Mouse (Mus musculus): Measurements from ENCODE around the gene Atp13a1. TPM values are rescaled to one million over a fixed set of nuclear protein-coding genes. Genes with fewer than 3 reads are reported as not detected.
A peak's percentile ranks its signal among the peaks of the same experiment; 100 is the strongest.

Gene Atp13a1
- polyA plus RNA-seq (2015; fragmentation: Nextera tagmentation; extraction: Ambion mirVana) = 50.0 and 53.7 TPM in 2 replicates

DNA sequence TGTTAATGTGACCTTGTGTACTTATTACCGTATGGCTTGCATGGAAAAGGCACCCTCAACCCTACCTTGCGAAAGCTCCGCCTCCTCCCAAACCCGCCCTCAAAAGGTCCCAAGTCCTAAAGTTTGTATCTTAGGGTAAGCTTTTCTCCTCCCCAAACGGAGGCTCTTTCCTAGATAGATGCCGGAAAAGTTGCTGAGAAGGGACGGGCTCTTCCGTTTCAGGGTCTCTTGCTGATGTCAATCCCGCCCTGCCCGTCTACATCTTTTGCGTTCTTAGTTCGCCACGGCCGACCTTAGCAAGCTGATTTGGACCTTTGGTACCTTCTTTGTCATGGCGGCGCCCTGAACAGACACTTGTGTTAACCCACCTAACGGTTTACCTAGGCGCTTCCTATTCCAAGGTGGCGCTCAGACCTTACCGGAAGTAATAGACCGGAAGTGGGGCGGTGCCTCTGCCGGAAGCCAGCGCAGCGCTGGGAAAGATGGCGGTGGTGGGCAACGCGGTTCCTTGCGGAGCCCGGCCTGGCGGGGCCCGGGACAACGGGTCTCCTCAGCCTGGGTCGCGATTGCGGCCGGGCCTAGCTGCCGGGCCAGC lies at the start of gene Atp13a1, which contains the start of gene Zfp866:
Gene Atp13a1 (plus strand): TSS at position 391 of the 595 bp plus-strand sequence.
Gene Zfp866 (minus strand): TSS at position 406 of the 595 bp plus-strand sequence.
- peak within 1 kb of the TSS; percentile 100 for H3K4me3 ChIP-seq (ENCODE audit: low read length)
- peak; percentile 97 for ATAC-seq
- H3K36me3 ChIP-seq (ENCODE audit: control insufficient read depth, insufficient read depth, low read length) = 0 out of 2 replicates have a peak, but pooled peaks cover under 1% of the 10 kb centered on the region
- H3K27me3 ChIP-seq (replicated peaks; ENCODE audit: control insufficient read depth, insufficient read depth, low read length) = no peaks in the 10 kb centered on the region
- peak within 1 kb of the TSS; percentile 90 for H3K27ac ChIP-seq (ENCODE audit: low read length)
- under 1% methylated on average over 38 of the region's 38 CpGs for WGBS
- H3K4me2 ChIP-seq (ENCODE audit: low read depth, low read length) = peak within 1 kb of the TSS; percentile 62
- peak within 1 kb of the TSS; percentile 94 for H3K9ac ChIP-seq (ENCODE audit: low read depth, low read length)
- no peaks in the 10 kb centered on the region for H3K9me3 ChIP-seq (ENCODE audit: control insufficient read depth, low read length)
- peaks cover 19% of the 10 kb centered on the region for H3K4me1 ChIP-seq (ENCODE audit: control insufficient read depth, insufficient read depth, low read length)

DNA sequence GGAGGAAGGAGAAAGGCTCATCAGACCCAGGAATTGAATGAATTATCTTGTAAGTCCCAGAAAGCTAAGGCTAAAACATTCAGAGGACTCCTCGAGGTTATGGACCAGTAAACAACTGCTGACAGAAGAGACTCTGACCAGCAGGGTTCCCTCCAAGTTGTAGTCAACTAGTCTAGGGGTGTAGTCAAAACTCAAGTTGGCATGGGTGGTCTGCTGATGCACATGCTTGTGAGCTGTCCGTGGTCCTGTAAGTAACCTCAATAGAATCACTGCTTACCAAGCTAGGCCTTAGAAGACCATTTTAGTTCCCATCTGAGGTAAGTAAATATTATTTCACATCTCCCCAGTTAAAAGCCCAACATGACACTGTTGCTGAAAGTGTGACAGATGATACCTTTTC lies 49.7 kb upstream of the Atp13a1 start:
- ATAC-seq = no peak
- Histone ChIP-seq H3K9me3 (ENCODE audit: control insufficient read depth, low read length) (no peaks in the 10 kb centered on the region), H3K27ac (ENCODE audit: low read length) (no peak overlapping the region), H3K27me3 (replicated peaks; ENCODE audit: control insufficient read depth, insufficient read depth, low read length) (no peaks in the 10 kb centered on the region), H3K4me2 (ENCODE audit: low read depth, low read length) (no peak overlapping the region), H3K4me1 (ENCODE audit: control insufficient read depth, insufficient read depth, low read length) (peaks cover 8% of the 10 kb centered on the region; the same call in 1 of the 2 replicates), H3K9ac (ENCODE audit: low read depth, low read length) (no peak overlapping the region), H3K4me3 (ENCODE audit: low read length) (no peak overlapping the region), H3K36me3 (ENCODE audit: control insufficient read depth, insufficient read depth, low read length) (peaks cover 5% of the 10 kb centered on the region; the same call in 1 of the 2 replicates)
- 82% methylated on average over 2 of the region's 2 CpGs for WGBS

DNA sequence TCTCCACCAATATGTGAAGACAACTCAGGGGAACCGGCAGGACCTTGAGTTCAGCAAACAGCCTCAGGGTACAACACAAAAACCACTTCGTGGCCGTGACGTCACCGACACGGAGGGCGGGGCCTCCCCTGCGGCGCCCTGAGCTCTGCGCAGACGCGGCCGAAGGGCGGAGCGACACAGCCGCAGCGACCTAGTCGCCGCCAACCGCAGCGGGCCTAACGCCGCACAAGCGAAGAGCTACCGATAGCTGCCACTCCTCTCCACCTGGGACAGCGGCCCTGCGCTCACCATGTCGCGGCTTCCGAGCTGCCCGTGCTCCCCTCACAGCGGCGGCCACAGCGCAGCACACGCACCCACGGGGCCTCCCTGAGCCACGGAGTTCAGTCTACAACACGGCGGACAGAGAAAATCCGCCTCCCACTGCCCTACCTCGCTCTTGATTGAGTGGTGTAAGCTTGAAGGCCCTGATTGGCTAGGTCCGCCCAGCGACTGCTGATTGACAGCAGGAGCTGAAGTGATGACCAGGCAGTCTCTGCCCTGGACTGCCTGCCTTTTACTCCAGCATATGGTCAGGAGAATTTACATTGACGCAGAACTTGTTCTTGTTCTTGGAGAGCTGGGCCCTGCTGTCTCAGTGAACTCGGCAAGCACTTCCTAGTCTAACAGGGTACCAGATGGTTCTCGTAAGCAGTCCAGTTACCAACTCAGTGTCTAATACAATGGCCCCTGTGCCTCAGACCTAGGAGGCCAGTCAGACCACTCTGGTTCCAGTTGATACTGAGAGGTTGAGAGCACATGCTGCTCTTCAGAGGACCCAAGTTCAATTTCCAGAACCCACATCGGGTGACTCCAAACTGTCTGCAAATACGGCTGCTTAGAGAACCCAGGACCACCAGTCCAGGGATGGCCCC lies 41.2 kb upstream of the Atp13a1 start, which contains the start of gene Zfp963:
Gene Zfp963 (minus strand): TSS at position 427 of the 911 bp plus-strand sequence.
- peaks cover 5% of the 10 kb centered on the region; the same call in 1 of the 2 replicates for H3K4me1 ChIP-seq (ENCODE audit: control insufficient read depth, insufficient read depth, low read length)
- peak; percentile 100 for ATAC-seq
- H3K27ac ChIP-seq (ENCODE audit: low read length) = peak within 1 kb of the TSS; percentile 97
- H3K4me2 ChIP-seq (ENCODE audit: low read depth, low read length) = peak within 1 kb of the TSS; percentile 51
- peaks cover 5% of the 10 kb centered on the region; the same call in 1 of the 2 replicates for H3K36me3 ChIP-seq (ENCODE audit: control insufficient read depth, insufficient read depth, low read length)
- H3K9ac ChIP-seq (ENCODE audit: low read depth, low read length) = peak within 1 kb of the TSS; percentile 81
- 3% methylated on average over 47 of the region's 48 CpGs for WGBS
- H3K27me3 ChIP-seq (replicated peaks; ENCODE audit: control insufficient read depth, insufficient read depth, low read length) = no peaks in the 10 kb centered on the region
- peak within 1 kb of the TSS; percentile 66 for H3K4me3 ChIP-seq (ENCODE audit: low read length)
- H3K9me3 ChIP-seq (ENCODE audit: control insufficient read depth, low read length) = no peaks in the 10 kb centered on the region

DNA sequence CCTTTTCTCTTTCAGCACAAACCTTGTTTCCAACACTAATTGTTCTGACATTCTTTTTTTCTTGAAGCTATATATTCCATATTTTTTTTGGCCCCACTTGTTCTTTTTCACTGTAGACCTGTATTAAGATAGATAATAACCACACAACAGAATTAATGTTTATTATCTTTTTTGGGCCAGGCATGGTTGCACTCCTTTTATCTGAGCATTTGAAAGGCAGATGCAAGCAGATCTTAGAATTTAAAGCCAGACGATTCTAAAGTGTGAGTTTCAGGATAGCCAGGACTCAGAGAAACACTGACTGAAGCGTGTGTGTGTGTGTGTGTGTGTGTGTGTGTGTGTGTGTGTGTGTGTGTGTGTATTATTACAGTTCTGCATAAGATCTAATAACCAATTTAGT lies 38.5 kb upstream of the Atp13a1 start:
- H3K4me1 ChIP-seq (ENCODE audit: control insufficient read depth, insufficient read depth, low read length) = peaks cover 5% of the 10 kb centered on the region; the same call in 1 of the 2 replicates
- WGBS = 91% methylated on average over 2 of the region's 2 CpGs
- no peak overlapping the region for H3K4me3 ChIP-seq (ENCODE audit: low read length)
- H3K27ac ChIP-seq (ENCODE audit: low read length) = no peak overlapping the region
- no peaks in the 10 kb centered on the region for H3K36me3 ChIP-seq (ENCODE audit: control insufficient read depth, insufficient read depth, low read length)
- H3K9me3 ChIP-seq (ENCODE audit: control insufficient read depth, low read length) = no peaks in the 10 kb centered on the region
- H3K9ac ChIP-seq (ENCODE audit: low read depth, low read length) = no peak overlapping the region
- H3K27me3 ChIP-seq (replicated peaks; ENCODE audit: control insufficient read depth, insufficient read depth, low read length) = no peaks in the 10 kb centered on the region
- no peak overlapping the region for H3K4me2 ChIP-seq (ENCODE audit: low read depth, low read length)
- ATAC-seq = no peak

DNA sequence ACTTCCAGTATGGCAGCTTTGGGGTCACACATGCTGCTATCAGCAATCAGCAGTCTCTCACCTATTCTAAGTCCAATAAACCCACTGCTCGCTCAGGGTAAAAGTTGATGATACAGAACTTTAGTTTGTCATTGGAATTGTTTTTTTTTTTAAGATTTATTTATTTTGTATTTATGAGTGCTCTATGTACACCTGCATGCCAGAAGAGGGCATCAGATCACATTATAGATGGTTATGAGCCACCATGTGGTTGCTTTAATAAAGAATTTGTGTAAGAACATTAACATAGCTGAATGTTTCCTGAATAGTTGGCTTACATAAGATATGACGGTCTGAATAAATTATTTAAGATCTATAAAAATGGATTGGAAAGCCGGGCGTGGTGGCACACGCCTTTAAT lies 32.6 kb upstream of the Atp13a1 start:
- WGBS = 94% methylated on average over 5 of the region's 5 CpGs
- no peak overlapping the region for H3K4me3 ChIP-seq (ENCODE audit: low read length)
- H3K27me3 ChIP-seq (replicated peaks; ENCODE audit: control insufficient read depth, insufficient read depth, low read length) = no peaks in the 10 kb centered on the region
- H3K36me3 ChIP-seq (ENCODE audit: control insufficient read depth, insufficient read depth, low read length) = peaks cover 7% of the 10 kb centered on the region
- no peak overlapping the region for H3K4me2 ChIP-seq (ENCODE audit: low read depth, low read length)
- H3K9ac ChIP-seq (ENCODE audit: low read depth, low read length) = no peak overlapping the region
- H3K27ac ChIP-seq (ENCODE audit: low read length) = no peak overlapping the region
- ATAC-seq = no peak
- no peaks in the 10 kb centered on the region for H3K4me1 ChIP-seq (ENCODE audit: control insufficient read depth, insufficient read depth, low read length)
- no peaks in the 10 kb centered on the region for H3K9me3 ChIP-seq (ENCODE audit: control insufficient read depth, low read length)

DNA sequence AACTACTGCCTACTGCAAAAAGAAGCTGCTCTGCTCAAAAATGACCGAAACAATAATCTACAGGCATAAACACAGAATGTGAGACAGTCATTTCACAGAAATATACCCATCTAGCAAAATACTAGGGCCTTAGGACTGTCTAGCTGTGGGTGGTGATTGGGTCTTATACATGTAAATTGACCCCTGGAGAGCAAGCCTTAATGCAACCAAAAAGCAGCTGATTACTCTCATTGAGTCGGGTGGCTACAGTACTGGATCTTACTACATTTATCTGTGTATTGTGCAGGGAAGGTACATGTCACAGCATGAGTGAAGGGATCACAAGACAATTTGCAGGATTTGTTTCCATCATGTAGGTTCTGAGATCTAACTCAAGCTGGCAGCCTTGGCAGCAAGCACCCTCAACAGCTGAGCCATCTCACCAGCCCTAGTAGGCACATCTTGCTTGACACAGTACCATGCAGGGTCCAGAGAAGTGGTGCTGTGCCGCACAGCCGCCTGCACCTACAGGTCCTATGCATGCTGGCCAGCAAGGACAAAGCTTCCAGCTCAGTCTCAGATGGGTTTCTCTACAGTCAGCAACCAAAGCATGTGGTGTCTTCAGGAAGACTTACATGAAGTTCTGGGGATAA lies 29.0 kb upstream of the Atp13a1 start:
- Histone ChIP-seq H3K9me3 (ENCODE audit: control insufficient read depth, low read length) (peaks cover 9% of the 10 kb centered on the region; the same call in 1 of the 2 replicates), H3K9ac (ENCODE audit: low read depth, low read length) (no peak overlapping the region), H3K4me1 (ENCODE audit: control insufficient read depth, insufficient read depth, low read length) (no peaks in the 10 kb centered on the region), H3K4me3 (ENCODE audit: low read length) (no peak overlapping the region), H3K4me2 (ENCODE audit: low read depth, low read length) (no peak overlapping the region), H3K36me3 (ENCODE audit: control insufficient read depth, insufficient read depth, low read length) (peaks cover 39% of the 10 kb centered on the region), H3K27ac (ENCODE audit: low read length) (no peak overlapping the region), H3K27me3 (replicated peaks; ENCODE audit: control insufficient read depth, insufficient read depth, low read length) (no peaks in the 10 kb centered on the region)
- 90% methylated on average over 4 of the region's 4 CpGs for WGBS
- no peak for ATAC-seq

DNA sequence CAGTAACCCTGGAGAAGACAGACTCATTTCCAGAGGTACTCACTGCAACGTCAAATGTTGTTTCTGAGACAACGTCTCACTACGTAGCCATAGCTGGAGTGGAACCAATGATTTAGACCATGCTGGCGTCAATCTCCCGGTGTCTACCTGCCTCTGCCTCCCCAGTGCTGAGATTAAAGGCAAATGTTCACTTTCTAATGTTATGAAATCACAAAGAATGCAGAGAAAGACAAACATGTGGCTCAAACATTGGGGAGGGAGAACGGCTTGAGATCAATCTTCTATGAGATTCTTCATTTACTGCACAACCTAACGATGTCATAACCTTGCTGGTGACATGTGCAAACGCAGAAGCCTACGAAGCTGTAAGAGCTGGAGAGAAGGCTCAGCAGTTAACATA lies 19.7 kb upstream of the Atp13a1 start:
- no peak overlapping the region for H3K9ac ChIP-seq (ENCODE audit: low read depth, low read length)
- H3K27me3 ChIP-seq (replicated peaks; ENCODE audit: control insufficient read depth, insufficient read depth, low read length) = no peaks in the 10 kb centered on the region
- no peak for ATAC-seq
- peaks cover 25% of the 10 kb centered on the region for H3K36me3 ChIP-seq (ENCODE audit: control insufficient read depth, insufficient read depth, low read length)
- 80% methylated on average over 9 of the region's 9 CpGs for WGBS
- peaks cover 3% of the 10 kb centered on the region; the same call in 1 of the 2 replicates for H3K9me3 ChIP-seq (ENCODE audit: control insufficient read depth, low read length)
- no peak overlapping the region for H3K4me2 ChIP-seq (ENCODE audit: low read depth, low read length)
- H3K4me1 ChIP-seq (ENCODE audit: control insufficient read depth, insufficient read depth, low read length) = peaks cover 3% of the 10 kb centered on the region
- no peak overlapping the region for H3K4me3 ChIP-seq (ENCODE audit: low read length)
- no peak overlapping the region for H3K27ac ChIP-seq (ENCODE audit: low read length)

DNA sequence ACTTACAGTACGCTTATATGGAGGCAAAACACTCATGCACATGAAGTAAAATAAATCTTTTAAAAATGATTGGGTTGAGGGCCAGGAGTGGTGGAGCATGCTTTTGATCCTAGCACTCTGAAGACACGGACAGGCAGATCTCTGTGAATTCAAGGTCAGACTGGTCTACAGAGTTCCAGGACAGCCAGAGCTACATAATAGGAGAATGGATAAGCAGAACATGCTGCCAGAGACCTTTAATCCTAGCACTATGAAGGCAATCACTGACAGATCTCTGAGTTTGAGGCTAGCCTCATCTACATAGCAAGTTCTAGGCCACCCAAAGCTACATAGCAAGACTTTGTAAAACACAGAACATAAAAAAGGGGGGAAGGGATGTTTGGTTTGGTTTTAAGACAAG lies 18.9 kb upstream of the Atp13a1 start:
- H3K36me3 ChIP-seq (ENCODE audit: control insufficient read depth, insufficient read depth, low read length) = peaks cover 17% of the 10 kb centered on the region
- WGBS = 85% methylated on average over 2 of the region's 2 CpGs
- H3K4me3 ChIP-seq (ENCODE audit: low read length) = no peak overlapping the region
- H3K4me2 ChIP-seq (ENCODE audit: low read depth, low read length) = no peak overlapping the region
- no peaks in the 10 kb centered on the region for H3K9me3 ChIP-seq (ENCODE audit: control insufficient read depth, low read length)
- H3K27ac ChIP-seq (ENCODE audit: low read length) = no peak overlapping the region
- peaks cover 3% of the 10 kb centered on the region for H3K4me1 ChIP-seq (ENCODE audit: control insufficient read depth, insufficient read depth, low read length)
- no peaks in the 10 kb centered on the region for H3K27me3 ChIP-seq (replicated peaks; ENCODE audit: control insufficient read depth, insufficient read depth, low read length)
- no peak overlapping the region for H3K9ac ChIP-seq (ENCODE audit: low read depth, low read length)
- no peak for ATAC-seq
